Mouse (Mus musculus) left cerebral cortex, postnatal 25 days (tissue): ENCODE results near the gene Racgap1. TPM values are rescaled to one million over a fixed set of nuclear protein-coding genes. Genes with fewer than 3 reads are reported as not detected.

Source experiments
- DNase-seq, 2 experiments: peaks; one replicate each; pipeline ENCODE4 v3.0.0; 2022; ENCODE audit warnings: low spot score in 2 of 2, mixed read lengths in 1 of 2
- intact Hi-C: fragments of 180-260 bp; cut with DNase I; formaldehyde crosslinking; loops from one replicate; pipeline ENCODE4 v1.15.1; 2025
- total RNA-seq, 2 experiments: library from RNA; stranded (reverse); gene quantifications; 2 replicates each; pipeline ENCODE4 v1.2.3; 2021

Racgap1 gene
- total RNA-seq, 2 experiments from 2014 or later, result 6.8 to 9.2 TPM

DNA sequence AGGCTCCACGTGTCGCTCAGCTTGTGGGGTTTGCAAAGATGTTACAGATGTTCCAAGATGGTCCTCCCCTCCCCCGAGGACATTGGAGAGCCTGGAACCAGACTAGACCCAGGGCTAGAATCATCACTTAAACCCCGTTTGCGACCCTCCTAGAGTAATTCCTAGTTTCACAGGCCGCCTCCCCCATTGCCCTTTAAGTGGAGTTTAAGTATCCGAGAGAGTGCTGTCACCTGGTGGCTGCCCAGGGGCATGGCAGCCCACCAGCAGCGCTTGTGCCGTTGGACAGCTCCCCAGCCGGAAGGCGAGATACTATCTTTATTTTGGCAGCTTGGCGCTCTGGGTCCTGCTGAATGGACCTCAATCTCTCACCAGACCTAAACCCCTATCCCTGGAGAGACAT, 17.4 kb upstream of the Racgap1 start:
- intact Hi-C loops, result loop anchor here (1.0 kb wide), 2 partner anchors 73 to 172 kb away; no protein-coding TSS in a partner anchor
- DNase-seq, result peak; percentile 79 to 80

DNA sequence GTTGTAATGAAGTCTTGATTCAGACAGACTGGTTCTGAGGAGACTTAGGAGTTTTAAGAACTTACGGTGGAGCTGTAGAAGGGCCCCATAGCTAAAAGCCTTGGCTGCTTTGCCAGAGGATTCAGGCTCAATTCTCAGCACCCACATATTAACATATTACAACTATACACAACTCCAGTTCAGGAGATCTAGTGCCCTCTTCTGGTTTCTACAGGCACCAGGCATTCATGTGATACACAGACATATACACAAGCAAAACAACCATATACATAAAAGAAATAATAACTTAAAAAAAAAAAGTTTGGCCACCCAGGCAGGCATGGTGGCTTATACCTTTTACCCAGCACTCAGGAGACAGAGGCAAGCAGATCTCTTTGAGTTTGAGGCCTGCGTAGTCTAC, 16.1 kb upstream of the Racgap1 start:
- intact Hi-C loops, result no loop called here
- no peak for DNase-seq

DNA sequence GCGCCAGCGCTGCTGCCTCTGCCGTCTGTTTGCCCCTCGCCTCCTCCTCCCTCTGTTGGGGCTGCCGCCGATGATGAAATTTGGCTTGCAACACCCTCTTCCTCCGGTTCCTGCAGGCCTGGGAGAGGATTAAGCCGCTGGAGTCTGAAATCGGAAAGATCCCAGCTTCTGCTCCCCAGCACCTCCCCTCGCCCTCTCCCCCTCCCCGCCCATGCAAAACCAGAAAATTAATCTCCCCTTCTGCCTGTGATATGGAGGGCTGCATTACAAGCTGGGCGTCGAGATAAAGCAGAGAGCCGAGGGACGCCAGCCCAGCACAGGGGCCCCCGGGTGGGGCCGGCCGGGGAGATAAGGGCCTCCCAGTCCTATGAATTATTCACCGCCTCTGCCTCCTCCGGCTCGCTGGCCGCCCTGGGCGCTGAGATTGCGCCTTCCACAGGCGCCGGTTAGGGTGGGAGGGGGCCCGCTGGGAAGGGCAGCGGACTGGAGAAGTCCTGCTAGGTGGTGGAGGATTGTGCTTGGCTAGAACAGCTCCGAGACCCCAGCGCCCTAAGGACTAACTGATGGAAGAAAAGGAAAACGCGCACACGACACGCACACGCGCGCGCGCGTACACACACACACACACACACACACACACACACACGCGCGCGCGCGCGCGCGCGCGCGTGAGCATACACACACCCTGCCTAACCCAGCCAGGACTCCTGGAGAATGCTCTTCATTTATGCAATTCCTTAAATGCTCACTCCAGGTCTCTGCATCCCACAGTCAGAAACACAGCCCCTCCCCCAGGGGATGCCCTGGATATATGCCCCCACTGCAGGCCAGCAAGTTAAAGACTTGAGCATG, 13.4 kb upstream of the Racgap1 start:
- intact Hi-C loops, result no loop called here
- peak; percentile 68 to 80 for DNase-seq

DNA sequence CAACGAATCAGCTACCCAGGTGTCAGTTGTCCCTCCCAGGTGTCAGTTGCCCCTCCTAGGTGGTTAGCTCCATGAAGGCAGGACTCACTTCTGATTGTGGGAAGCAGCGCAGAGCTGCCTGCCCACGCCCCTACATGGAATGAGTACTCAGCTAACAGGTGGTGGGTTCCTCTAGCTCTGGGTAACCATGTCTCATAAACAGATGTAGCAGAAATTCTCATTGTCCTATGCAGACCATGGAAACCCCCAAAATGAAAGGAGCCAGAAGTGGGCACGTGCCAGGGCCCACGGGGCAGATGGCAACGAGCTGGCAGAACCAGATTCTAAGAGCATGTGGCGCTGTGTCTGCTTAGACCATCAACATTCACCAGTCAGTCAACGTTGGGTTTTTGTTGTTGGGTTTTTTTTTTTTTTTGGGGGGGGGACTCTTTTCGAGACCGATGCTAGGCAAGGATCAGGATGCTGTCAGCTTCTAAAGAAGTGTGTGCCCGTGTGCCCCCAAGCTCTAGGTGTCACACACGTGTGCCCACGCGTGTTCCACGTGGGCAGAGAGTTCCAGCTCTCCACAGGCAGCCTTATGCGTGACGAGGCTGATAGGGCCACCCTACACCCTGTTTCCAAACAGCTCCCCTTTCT, 12.6 kb upstream of the Racgap1 start:
- intact Hi-C loops, result no loop called here
- peak in 1 of 2 experiments; percentile 53 for DNase-seq

DNA sequence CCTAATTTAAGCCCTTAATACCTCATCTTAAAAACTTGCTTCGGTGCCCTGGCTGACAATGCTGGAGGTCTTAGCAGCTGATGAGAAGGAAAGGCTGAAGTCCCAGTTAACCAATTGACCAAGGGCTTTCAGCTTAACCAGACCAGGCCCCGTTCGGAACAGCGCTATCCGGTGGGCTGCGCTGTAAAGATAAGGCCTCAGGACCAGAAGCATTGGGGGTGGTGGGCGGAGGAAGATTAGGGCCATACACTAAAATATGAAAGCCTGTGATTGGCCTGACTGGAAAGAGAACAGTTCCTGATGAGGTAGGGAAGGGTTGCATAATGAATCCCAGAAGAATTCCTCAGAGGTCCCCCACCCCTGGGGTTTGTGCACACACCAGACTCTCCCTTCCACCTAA, 10.9 kb upstream of the Racgap1 start:
- intact Hi-C loops, result no loop called here

DNA sequence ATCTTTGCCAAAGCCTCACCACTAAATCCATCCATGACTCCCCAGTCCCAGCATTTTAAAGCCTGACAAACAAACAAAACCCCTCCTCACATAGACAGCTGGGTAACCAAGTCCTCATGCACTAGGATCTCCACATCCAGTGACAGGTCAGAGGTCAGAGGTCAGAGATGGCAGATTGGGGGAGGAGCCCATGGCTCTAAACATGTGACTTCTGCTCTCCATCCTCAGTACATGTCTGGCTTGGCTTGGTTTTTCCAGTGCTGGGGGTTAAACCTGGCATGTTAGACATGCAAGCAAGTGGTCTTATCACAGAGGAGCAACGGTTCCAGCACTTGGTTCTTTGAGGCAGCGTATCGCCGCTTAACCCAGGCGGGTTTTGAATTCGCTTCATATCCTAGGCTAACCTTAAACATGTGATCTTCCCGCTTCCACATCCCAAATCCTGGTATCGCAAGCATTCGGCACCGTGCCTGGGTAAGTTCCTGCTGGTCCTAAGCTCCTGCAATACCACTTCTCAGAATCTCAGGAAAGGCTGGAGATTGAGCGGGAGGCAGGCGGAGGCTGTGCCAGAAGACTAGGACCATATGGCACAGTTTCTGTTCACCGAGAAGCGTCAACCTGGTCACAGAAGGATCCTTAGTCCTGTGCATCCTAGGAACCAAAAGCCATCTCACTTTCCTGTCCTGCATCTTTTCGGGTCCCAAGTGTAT, 9.8 kb upstream of the Racgap1 start:
- DNase-seq, result peak in 1 of 2 experiments; percentile 63
- intact Hi-C loops, result no loop called here

More for the DNA sequence above, 10.9 kb upstream of the Racgap1 start:
- no peak for DNase-seq

DNA sequence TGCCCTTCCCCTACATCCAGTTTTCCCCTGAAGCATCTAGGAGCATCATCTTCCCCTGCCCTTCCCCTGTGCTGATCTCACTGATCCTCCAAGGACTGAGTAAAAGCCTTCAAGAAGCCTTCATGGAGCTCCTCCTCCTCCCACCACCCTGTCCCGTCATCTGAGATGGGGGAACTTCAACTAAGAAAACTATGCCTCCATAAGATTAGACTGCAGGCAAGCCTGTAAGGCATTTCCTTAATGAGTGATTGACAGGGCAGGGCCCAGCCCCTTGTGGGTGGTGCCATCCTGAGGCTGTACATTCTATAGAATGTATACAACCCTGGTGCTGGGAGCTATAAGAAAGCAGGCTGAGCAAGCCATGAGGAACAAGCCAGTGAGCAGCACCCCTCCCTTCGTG, 7.0 kb upstream of the Racgap1 start:
- intact Hi-C loops, result no loop called here
- no peak for DNase-seq

DNA sequence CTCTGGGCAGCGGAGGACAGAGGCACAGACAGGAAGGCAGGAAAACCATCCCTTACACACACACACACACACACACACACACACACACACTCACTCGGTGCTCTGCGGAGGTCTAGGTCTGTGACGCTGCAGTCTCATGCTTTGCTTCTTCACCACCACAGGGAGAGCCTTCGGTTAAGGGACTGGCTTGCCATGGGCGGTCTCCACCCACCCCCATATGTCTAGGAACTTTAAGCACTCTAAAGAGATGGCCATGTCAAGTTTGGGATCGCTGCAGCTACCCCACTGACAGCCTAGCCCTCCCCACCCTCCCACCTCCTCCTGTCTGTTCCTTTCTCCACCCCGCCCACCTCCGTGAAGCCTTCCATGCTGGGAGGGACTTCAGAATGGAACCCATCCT, 4.5 kb upstream of the Racgap1 start:
- intact Hi-C loops, result no loop called here
- peak in 1 of 2 experiments; percentile 47 for DNase-seq

DNA sequence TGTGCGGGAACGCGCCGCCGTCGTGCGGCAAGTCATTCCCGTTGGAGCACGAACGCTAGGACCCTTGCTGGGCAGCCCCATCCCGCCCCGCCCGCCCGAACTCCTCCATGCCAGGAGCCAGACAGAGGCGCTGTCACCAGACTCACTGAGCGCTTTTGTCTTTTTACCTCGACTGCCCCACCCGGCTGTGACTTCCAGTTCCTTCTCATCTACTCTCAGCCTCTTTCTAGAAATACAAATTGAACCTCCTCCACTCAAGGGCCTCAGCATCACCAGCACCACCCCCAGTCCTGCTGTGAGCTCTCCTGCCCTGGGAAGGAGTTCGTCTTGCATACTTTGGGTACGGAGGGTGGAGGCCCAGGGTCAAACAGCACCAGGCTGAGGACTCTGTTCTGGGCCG, 2.4 kb upstream of the Racgap1 start:
- intact Hi-C loops, result no loop called here
- DNase-seq, result peak in 1 of 2 experiments; percentile 43

DNA sequence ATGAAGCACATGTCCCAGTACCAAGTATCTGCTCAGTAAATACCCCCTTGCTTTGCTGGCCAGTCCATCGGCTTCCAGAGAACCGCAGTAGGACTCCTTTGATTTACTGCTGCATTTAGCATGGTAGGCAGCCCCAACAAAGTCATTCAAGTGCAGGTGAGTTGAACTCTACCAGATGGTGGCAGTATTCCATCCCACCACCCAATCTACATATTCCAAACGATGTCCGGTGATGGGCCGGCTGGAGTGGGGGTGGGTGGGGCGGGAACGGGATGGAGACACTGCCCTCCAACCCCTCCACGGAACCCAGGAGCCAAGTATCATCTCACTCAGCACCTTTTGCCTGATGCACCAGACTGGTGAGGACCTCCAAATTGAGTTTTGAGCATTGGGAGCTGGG, 1.8 kb upstream of the Racgap1 start:
- no peak for DNase-seq
- intact Hi-C loops, result no loop called here

DNA sequence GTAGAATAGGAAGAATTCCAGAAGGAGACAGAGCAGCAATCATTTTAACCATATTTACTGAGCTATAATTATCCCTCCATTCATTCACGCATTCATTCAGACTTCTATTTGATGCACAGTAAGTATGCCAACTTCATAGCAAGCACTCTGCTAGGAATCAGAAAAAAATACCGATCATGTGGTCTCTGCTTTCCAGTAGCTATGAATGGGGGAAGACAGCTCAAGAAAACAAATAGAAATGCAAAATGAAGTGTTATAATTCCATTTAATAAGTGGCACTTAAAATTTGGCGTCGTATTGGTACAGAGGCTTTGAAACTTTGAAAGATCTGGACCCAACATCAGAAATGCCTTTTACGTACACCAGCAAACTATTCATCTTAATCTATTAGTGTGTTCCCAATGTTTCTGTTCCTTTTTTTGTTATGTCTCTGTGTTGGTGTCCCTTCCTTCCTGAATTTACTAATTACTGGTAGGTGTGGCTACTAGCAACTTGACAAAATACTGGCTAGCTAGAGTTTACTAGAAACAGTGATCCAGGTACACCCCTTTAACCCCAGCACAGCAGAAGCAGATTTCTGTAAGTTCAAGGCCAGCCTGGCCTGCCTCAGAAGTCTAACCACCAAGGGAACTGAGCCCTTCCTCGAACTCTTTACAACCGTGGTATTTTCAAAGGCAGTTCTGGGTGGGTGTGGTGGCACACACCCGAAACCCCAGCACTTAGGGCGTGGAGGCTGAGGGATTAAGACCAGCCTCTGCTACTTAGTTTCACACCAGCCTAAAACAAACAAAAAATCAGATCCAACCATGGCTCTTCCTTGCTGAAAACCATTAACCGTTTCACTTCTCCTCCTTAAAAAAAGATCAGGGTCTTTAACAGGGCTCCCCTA, 772 bp upstream of the Racgap1 start:
- intact Hi-C loops, result no loop called here
- no peak for DNase-seq

DNA sequence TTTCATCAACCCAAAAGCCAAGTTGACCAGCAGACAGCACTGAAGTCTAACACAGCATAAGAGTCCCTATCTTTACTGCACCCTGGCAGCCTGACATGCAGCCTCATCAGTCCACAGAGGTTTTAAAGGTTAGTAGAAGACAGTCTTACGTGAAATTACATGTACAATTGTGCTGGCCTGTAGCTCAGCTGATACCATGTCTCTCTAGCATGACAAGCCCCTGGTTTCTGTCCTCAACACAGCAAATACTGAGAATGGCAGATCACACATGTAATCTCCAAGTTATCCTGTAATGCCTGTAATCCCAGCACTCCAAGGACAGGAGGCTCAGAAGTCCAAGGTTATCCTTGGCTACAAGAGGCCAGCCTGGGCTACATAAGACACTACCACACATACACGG, 1.2 kb downstream of the Racgap1 start:
- intact Hi-C loops, result no loop called here
- DNase-seq, result no peak

DNA sequence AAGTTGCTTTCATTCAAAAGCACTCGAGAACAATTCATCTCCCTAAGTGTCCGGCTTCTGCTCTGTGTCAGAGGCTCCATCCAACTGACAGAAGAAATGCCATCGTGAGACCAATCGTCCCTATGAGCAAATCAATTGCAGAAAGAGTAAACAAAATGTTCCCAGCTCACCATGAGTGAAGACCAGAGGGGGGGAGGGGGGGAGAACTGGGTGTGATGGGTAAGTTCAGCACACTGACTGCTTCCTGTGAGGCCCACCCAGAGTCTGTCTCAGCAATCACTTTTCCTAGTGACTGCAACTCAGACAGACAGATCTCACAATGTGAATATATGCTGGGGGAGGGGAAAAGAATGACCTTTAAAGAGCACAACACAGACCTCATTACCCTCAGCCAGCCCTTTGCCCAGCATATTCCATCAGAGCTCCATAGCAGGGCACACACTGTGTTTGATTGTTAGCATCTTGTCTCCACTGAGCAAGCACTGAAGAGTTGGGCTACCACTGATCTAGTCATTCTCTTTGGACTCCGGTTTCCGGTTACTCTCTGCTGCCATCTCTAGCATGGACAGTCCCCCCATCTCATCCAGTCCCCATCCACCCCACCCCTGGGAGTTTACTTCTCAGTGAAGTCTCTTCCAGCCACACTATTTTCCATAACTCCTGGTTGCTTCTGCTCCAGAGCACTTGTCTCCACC, 2.2 kb downstream of the Racgap1 start:
- intact Hi-C loops, result no loop called here
- DNase-seq, result no peak

DNA sequence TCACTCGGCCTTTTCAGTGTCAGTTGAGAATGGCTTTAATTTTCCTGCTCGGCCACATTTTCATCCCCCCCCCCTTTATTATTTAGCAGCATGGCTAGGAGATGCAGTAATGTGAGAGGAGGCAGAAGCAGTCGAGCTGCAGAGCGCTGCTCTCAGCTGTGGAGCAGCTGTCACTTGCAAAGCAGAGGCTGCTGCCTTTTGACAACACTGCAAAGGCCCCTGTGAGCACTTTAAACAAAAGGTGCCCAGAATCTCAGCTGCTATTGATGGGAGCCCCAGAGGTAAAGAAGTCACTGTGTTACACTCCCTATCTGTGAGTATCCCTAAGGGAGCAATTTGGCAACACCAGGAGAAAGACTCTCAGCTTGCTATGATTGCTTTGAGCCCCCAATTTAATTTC, 3.1 kb downstream of the Racgap1 start:
- DNase-seq, result no peak
- intact Hi-C loops, result no loop called here

DNA sequence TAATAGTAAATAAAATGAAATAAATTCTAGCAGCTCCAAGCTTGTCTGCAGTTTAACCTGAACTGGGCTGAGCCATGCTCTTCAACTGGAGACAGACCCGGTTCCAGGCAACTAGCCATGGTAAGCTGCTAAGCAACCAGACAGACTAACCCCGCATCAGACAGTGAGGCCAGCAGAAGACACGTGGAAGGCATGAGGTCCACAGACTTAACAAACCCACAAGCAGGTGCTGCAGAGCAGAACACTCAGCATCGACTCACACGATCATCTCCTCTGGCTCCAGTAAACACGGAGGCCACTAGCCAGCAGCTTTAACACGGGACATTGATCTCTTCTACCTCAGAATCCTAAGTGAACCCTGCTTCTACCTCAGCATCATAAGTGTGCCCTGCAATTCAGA, 6.7 kb downstream of the Racgap1 start:
- intact Hi-C loops, result no loop called here
- peak in 1 of 2 experiments; percentile 68 for DNase-seq

DNA sequence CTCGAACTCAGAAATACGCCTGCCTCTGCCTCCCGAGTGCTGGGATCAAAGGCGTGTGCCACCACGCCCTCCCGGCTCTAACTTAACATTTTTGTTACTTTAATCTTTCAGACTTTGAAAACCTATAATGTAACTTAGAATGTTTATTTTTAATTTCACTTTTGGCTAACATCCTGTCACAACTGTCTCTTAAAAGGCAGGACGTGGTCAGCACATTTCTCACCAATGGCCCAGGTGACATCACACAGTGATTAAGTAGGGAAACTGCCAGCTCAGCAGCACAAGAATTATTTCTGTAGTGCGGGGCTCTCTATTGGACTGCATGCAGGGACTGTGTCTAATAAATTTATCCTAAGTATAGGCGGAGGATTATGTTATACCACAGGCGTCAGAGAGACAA, 7.6 kb downstream of the Racgap1 start:
- no peak for DNase-seq
- intact Hi-C loops, result no loop called here

DNA sequence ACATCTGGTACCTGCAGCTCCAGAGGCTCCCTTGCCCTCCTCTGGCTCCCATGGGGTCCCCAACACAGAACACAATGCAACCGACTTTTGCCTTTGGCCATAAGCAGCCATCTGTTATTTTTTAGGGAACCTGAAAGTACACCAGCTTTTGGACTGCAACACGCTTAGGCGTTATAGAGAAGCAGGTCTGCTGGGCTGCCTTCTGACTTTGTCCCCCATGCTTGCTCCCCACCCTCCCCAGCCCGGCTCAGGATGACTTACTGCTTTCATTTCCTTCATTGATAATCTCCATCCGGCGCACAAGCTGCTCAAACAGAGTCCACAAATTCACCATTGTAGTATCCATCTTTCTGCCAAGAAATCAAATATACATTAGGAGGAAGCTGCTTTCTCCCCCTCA, 8.8 kb downstream of the Racgap1 start:
- no peak for DNase-seq
- intact Hi-C loops, result no loop called here

DNA sequence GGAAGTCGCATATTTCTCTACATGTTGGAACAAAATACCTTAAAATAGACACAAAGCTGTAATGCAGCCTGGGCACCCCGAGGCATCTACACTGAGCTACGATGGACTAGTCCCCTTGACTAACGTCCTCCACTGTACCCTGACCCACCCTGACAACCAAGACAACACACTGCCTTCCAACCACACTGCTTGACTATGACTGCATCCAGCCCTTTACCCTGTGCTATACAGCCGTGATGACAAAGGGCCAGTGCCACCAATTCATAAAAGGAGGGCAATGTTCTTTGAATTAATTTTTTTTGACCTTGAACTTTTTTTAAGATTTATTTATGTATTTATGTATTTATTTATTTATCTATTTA, 13.4 kb downstream of the Racgap1 start:
- intact Hi-C loops, result no loop called here

More for the DNA sequence above, 13.4 kb downstream of the Racgap1 start:
- DNase-seq, result no peak
